Mouse (Mus musculus) midbrain, embryonic 16.5 days (tissue): Measurements from ENCODE around the gene Gpr152. TPM values are rescaled to one million over a fixed set of nuclear protein-coding genes. Genes with fewer than 3 reads are reported as not detected.

Source experiments
- ATAC-seq: fragments of 200-750 bp; cut with Nextera tagmentation; 2 replicates; pipeline ENCODE4 v1.8.0; 2017; ENCODE audit warnings: moderate TSS enrichment
- H3K27ac ChIP-seq: fragments of 300-500 bp; sonication (generic); 2 replicates; pipeline ENCODE4 v1.5.1; 2014; ENCODE audit warnings: mild to moderate bottlenecking, low read length, mixed read lengths
- H3K27me3 ChIP-seq: fragments of 300-500 bp; sonication (generic); 2 replicates; pipeline ENCODE4 v1.6.1; 2014; ENCODE audit warnings: low read depth, low read length, mixed read lengths; ENCODE audit not compliant: control insufficient read depth, insufficient read depth
- H3K36me3 ChIP-seq: fragments of 300-500 bp; sonication (generic); 2 replicates; pipeline ENCODE4 v1.6.1; 2014; ENCODE audit warnings: mild to moderate bottlenecking, low read length, moderate library complexity, mixed read lengths; ENCODE audit not compliant: control insufficient read depth, insufficient read depth
- H3K4me1 ChIP-seq: fragments of 300-500 bp; sonication (generic); 2 replicates; pipeline ENCODE4 v1.6.1; 2014; ENCODE audit warnings: mild to moderate bottlenecking, low read length, mixed read lengths; ENCODE audit not compliant: control insufficient read depth, insufficient read depth
- H3K4me2 ChIP-seq: fragments of 300-500 bp; sonication (generic); 2 replicates; pipeline ENCODE4 v1.6.1; 2014; ENCODE audit warnings: mild to moderate bottlenecking, low read length, mixed read lengths
- H3K4me3 ChIP-seq: fragments of 300-500 bp; sonication (generic); 2 replicates; pipeline ENCODE4 v1.5.1; 2014; ENCODE audit warnings: low read depth, mild to moderate bottlenecking, low read length, moderate library complexity, mixed read lengths
- H3K9ac ChIP-seq: fragments of 300-500 bp; sonication (generic); 2 replicates; pipeline ENCODE4 v1.6.1; 2014; ENCODE audit warnings: low read depth, low read length, mixed read lengths
- H3K9me3 ChIP-seq: fragments of 300-500 bp; sonication (generic); replicated peaks from 2 replicates; pipeline ENCODE4 v1.6.1; 2014; ENCODE audit warnings: mild to moderate bottlenecking, low read length, mixed read lengths; ENCODE audit not compliant: control insufficient read depth, poor library complexity, severe bottlenecking
- WGBS: fragments of 180-500 bp; shearing (Covaris S2); extraction: QIAGEN DNeasy Blood & Tissue Kit; methylation state at CpG from one replicate; pipeline ENCODE4 v1.1.7; 2014; 5-methylcytosine and 5-hydroxymethylcytosine counted together
- polyA plus RNA-seq: library from polyadenylated mRNA; unstranded; fragments of >200 nt; fragmentation: Nextera tagmentation; extraction: Ambion mirVana; gene quantifications from 2 replicates; pipeline ENCODE4 v1.2.1, GENCODE M21; 2015

Gpr152 gene
- polyA plus RNA-seq, 1 experiment from 2014 or later = 0.09 TPM

- no peak overlapping the region for H3K27ac ChIP-seq
These were observed 53.5 kb downstream of the Gpr152 start for GRCm38 (mm10) chr19:4193129-4193528.

GRCm38 (mm10) chr19:4194021-4194724 is 54.6 kb downstream of the Gpr152 start:
- Histone ChIP-seq H3K9ac (no peak overlapping the region), H3K4me2 (no peak overlapping the region), H3K9me3 (no peaks in the 10 kb centered on the region), H3K27me3 (no peaks in the 10 kb centered on the region), H3K27ac (no peak overlapping the region), H3K4me3 (no peak overlapping the region), H3K36me3 (peaks cover 20% of the 10 kb centered on the region), H3K4me1 (peaks cover 13% of the 10 kb centered on the region)
- WGBS = 91% methylated on average over 8 of the region's 8 CpGs
- no peak for ATAC-seq

More at GRCm38 (mm10) chr19:4193129-4193528, 53.5 kb downstream of the Gpr152 start:
- ATAC-seq = no peak
- peak overlapping the region; percentile 98 for H3K9ac ChIP-seq
- H3K4me3 ChIP-seq = peak overlapping the region; percentile 95
- peaks cover 13% of the 10 kb centered on the region for H3K4me1 ChIP-seq
- H3K27me3 ChIP-seq = no peaks in the 10 kb centered on the region
- peak overlapping the region; percentile 75 for H3K4me2 ChIP-seq
- WGBS = 56% methylated on average over 6 of the region's 6 CpGs
- no peaks in the 10 kb centered on the region for H3K9me3 ChIP-seq
- peaks cover 20% of the 10 kb centered on the region for H3K36me3 ChIP-seq

GRCm38 (mm10) chr19:4194776-4195650 is 55.4 kb downstream of the Gpr152 start:
- H3K4me3 ChIP-seq = no peak overlapping the region
- no peak for ATAC-seq
- no peak overlapping the region for H3K27ac ChIP-seq
- WGBS = 79% methylated on average over 12 of the region's 12 CpGs
- no peaks in the 10 kb centered on the region for H3K27me3 ChIP-seq
- H3K9ac ChIP-seq = no peak overlapping the region
- no peak overlapping the region for H3K4me2 ChIP-seq
- peaks cover 20% of the 10 kb centered on the region for H3K36me3 ChIP-seq
- H3K4me1 ChIP-seq = peaks cover 14% of the 10 kb centered on the region
- no peaks in the 10 kb centered on the region for H3K9me3 ChIP-seq

Other genes with a start within 250 kb of the Gpr152 start
- gene Tcirg1, start 232.7 kb upstream of the Gpr152 start, polyA plus RNA-seq = 12.5 and 12.6 TPM in 2 replicates
- gene Ndufs8, start 227.0 kb upstream of the Gpr152 start, polyA plus RNA-seq = 229 and 245 TPM in 2 replicates
- 1.8 and 2.0 TPM in 2 replicates for gene Aldh3b1, start 210.0 kb upstream of the Gpr152 start, polyA plus RNA-seq
- 9.7 and 9.9 TPM in 2 replicates for gene Unc93b1, start 204.6 kb upstream of the Gpr152 start, polyA plus RNA-seq
- gene Aldh3b3, start 181.1 kb upstream of the Gpr152 start, polyA plus RNA-seq = not detected in 2 replicates
- gene Aldh3b2, start 167.5 kb upstream of the Gpr152 start, polyA plus RNA-seq = 0.60 and 0.82 TPM in 2 replicates
- gene Acy3, start 153.2 kb upstream of the Gpr152 start, polyA plus RNA-seq = 1.0 and 1.8 TPM in 2 replicates
- not detected in 2 replicates for gene Tbx10, start 147.0 kb upstream of the Gpr152 start, polyA plus RNA-seq
- 24.5 and 28.8 TPM in 2 replicates for gene Nudt8, start 139.2 kb upstream of the Gpr152 start, polyA plus RNA-seq
- gene Gm49405, start 139.2 kb upstream of the Gpr152 start, polyA plus RNA-seq = 6.4 and 6.6 TPM in 2 replicates
- 8.1 and 9.2 TPM in 2 replicates for gene Doc2g, start 136.5 kb upstream of the Gpr152 start, polyA plus RNA-seq
- gene Ndufv1, start 127.0 kb upstream of the Gpr152 start, polyA plus RNA-seq = 234 and 247 TPM in 2 replicates
- gene Gstp1, start 101.8 kb upstream of the Gpr152 start, polyA plus RNA-seq = 534 and 577 TPM in 2 replicates
- gene Gstp2, start 93.8 kb upstream of the Gpr152 start, polyA plus RNA-seq = 1.3 and 5.2 TPM in 2 replicates
- not detected in 2 replicates for gene Gstp3, start 80.2 kb upstream of the Gpr152 start, polyA plus RNA-seq
- gene Cabp2, start 58.2 kb upstream of the Gpr152 start, polyA plus RNA-seq = 0.44 TPM in 1 of 2 replicates, not detected in the other
- 83.1 and 83.2 TPM in 2 replicates for gene Cdk2ap2, start 42.6 kb upstream of the Gpr152 start, polyA plus RNA-seq
- 105 and 113 TPM in 2 replicates for gene Pitpnm1, start 39.8 kb upstream of the Gpr152 start, polyA plus RNA-seq
- gene Aip, start 13.9 kb upstream of the Gpr152 start, polyA plus RNA-seq = 92.9 and 102 TPM in 2 replicates
- 0.24 and 0.48 TPM in 2 replicates for gene Cabp4, start 4.2 kb downstream of the Gpr152 start, polyA plus RNA-seq
- 102 and 119 TPM in 2 replicates for gene Coro1b, start 8.8 kb downstream of the Gpr152 start, polyA plus RNA-seq
- gene Ptprcap, start 13.8 kb downstream of the Gpr152 start, polyA plus RNA-seq = 0.28 TPM in 1 of 2 replicates, not detected in the other
- gene Rps6kb2, start 23.6 kb downstream of the Gpr152 start, polyA plus RNA-seq = 52.7 and 58.0 TPM in 2 replicates
- gene Carns1, start 35.7 kb downstream of the Gpr152 start, polyA plus RNA-seq = 5.2 and 6.7 TPM in 2 replicates
- 0.58 and 0.67 TPM in 2 replicates for gene Tbc1d10c, start 51.5 kb downstream of the Gpr152 start, polyA plus RNA-seq
- gene Ppp1ca, start 52.3 kb downstream of the Gpr152 start, polyA plus RNA-seq = 520 and 542 TPM in 2 replicates
- gene Rad9a, start 61.9 kb downstream of the Gpr152 start, polyA plus RNA-seq = 24.1 and 25.0 TPM in 2 replicates
- 0.40 and 0.68 TPM in 2 replicates for gene Clcf1, start 74.5 kb downstream of the Gpr152 start, polyA plus RNA-seq
- not detected in 2 replicates for gene AC109138.7, start 74.6 kb downstream of the Gpr152 start, polyA plus RNA-seq
- gene Pold4, start 92.1 kb downstream of the Gpr152 start, polyA plus RNA-seq = 18.5 and 19.2 TPM in 2 replicates
- 14.7 and 19.6 TPM in 2 replicates for gene Ssh3, start 129.4 kb downstream of the Gpr152 start, polyA plus RNA-seq
- 55.6 and 65.7 TPM in 2 replicates for gene Ankrd13d, start 143.3 kb downstream of the Gpr152 start, polyA plus RNA-seq
- 24.8 and 26.8 TPM in 2 replicates for gene Grk2, start 166.4 kb downstream of the Gpr152 start, polyA plus RNA-seq